Mouse (Mus musculus): ENCODE results near the gene Rassf3. TPM values are rescaled to one million over a fixed set of nuclear protein-coding genes. Genes with fewer than 3 reads are reported as not detected.

The Rassf3 gene
- total RNA-seq (2021) (10 to 100 TPM; 32.2 to 50.9 TPM), polyA plus RNA-seq (2012; rRNA removed) (9.2 and 9.3 TPM in 2 replicates)
- long read RNA-seq, transcript Rassf3-201 (5 exons, 3,522 nt): major isoform, 34 of 47 reads
- long read RNA-seq, partial matches to known transcripts: 0 of 47 reads
- long read RNA-seq, other reads (novel, unspliced or antisense): 13 of 47 reads

DNA sequence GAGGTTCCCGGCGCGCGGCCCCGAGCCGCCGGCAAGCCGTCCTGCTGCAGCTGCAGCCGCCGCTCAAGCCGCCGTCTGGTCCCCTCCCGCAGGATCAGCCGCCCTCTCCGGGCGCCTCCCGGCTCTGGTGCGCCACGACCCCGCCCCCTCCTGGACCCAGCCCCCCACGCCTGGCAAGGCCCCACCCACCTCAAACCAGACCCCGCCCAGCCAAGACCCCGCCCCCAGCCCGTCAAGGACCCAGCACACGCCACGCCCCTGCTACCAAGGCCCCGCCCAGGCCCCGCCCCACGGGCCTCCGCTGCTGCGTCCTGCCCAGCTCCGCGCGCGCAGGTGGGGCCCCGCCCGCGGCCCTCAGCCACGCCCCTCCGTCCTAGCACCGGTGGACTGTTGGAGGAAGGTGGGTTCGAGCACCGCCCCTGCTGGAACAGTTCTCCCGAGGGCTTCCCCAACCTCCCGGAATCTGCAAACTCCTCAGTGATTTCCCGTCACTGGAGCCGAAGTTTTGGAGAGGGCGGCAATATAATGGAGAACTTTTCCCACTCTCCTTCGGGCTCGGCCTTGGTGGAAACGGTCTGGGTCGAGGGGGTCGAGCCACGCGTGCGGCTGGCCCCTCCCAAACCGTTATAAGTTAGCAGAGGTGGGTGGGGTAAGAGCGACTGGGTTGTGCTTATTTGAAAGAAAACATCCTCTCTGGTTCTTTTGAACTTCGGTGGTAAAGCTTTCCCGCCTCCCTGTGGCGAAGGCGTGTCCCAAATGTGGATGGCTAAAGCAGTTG lies at the start of gene Rassf3:
Gene Rassf3 (minus strand): TSS at position 158 of the 778 bp plus-strand sequence.
- DNase-seq: peak; percentile 97

DNA sequence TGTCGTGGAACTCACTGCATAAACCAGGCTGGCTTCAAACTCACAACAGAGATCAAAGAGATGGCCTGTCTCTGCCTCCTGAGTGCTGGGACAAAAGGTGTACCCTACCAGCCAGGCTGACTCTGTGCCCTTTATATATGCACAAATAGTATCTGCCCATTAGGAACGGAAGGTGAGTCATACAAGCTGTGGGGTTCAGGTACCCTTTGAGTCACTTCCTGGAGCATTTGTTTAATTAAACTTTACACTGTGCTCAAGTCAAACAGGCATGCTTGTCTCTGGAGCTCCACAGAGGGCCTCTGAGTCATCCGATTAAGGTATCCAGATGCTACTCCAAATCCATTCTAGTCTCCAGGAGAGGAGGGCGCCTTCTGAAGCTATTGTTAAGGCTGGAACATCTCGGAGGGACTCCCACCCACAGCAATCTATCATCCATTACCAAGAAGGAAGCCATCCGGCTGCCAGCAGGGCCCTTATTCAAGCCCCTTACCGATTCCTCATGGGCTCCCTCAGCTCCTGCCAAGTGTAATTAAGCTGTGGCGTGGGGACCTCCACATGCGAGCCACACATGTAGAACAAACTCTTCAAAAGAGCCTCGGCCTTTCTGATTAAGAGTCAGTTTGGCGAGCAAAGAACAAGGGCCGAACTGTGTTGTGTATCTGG lies 44.9 kb upstream of the Rassf3 start:
- no peak for DNase-seq

DNA sequence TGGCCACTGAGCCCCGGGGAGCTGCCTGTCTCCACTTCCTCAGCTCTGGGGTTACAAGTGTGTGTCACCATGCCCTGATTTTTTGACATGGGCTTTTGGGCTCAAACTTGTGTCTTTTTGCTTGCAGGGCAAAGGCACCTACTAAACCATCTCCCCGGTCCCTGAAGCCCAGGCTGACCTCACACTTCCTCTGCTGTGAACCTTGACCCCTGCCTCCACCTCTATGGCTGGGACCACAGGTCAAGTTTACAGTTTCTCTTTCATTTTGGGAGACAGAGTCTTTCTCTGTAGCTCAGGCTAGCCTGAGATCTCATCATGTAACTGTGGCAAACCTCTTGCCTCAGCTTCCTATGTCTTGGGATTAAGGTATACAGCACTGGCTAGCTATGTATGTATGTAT lies 43.6 kb upstream of the Rassf3 start:
- no peak for DNase-seq

DNA sequence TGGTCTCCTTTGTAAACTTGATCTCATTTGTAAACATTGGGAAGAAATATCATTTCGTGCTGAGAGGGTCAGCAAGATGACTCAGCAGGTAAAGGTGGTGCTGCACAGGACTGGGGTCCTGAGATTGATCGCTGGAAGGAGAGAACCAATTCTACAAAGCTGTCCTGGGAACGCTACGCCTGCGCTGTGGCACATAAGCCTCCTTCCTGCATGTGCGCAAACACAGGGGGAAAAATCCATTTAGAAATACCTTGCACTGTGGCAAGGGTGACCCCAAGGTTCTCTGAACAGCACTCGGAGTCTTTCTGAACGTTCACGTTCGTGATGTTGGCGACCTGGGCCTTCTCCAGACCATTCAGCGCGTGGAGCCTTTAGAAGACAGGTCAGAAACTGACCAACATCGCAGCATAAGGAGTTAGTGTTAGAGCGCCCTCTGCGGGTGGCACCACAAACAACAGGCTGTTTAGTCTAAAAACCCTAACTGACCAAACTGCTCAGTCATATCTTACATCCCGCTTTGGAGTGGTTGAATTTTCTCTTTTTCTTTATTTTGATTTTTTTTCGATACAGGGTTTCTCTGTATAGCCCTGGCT lies 40.0 kb upstream of the Rassf3 start:
- DNase-seq: peak; percentile 79

DNA sequence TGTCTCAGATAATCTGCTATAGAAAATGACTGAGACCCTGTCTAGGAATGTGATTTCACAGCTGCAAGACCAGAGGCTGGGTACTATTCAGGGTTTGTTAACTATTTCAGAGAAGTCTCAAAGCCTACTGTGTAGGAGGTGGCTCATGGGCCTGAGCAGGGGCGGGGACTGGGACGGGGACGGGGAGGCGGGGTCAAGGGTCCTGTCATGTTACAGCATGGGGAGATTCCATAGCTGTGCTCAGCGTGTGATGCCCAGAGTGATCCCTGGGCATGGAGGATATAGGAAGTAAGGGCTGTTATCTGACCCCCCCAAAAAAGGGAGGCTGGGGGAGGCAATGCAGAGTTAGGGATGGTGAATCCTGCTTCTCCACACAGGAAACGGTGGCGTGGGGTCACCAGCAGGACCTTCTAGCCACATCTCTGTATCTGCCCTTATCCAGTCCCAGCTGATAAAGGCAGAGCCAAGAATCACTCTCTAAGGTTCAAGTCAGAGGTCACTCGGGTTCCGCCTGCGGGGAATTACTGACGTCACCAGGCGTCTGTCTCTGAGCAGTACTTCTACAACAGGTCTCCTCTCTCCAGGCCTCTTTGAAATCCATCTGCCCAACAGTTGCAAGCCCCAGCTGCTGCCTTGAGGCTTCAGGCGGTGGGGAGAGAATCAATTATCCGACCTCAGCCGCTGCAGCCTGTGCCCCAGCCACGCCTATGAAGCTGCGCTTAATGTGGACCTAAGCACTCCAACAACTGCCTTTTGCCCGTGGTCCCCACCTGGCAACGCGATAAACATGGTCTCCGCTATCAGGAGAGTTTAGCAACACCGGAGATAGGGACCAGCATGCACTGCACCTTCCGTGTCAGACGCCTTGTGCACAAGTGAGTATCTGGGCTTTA lies 33.9 kb upstream of the Rassf3 start:
- DNase-seq: peak; percentile 45

DNA sequence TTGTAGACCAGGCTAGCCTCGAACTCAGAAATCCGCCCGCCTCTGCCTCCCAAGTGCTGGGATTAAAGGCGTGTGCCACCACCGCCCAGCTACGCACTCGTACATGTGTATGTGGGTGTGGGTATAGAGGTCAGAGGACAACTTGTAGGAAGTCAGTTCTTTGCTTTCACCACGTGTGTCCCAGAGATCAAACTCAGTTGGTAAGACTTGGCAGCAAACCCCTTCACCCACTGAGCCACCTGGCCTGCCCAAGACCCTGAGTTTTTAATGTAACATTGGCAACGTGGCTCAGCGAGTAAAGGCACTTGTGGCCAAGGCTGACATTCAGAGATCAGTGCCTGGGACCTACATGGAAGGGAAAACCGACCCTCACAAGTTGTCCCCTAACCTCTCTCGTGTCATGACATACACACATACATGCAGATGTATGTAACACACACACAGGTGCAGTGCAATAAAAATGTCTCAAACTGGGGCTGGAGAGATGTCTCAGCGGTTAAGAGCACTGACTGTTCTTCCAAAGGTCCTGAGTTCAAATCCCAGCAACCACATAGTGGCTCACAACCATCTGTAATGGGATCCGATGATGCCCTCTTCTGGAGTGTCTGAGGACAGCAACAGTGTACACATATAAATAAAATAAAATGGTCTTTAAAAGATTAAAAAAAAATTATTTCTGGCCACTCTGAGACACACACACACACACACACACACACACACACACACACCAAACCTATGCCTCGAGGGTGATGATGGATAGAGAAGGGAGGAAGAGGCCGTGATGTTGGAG lies 31.8 kb upstream of the Rassf3 start:
- DNase-seq: no peak

DNA sequence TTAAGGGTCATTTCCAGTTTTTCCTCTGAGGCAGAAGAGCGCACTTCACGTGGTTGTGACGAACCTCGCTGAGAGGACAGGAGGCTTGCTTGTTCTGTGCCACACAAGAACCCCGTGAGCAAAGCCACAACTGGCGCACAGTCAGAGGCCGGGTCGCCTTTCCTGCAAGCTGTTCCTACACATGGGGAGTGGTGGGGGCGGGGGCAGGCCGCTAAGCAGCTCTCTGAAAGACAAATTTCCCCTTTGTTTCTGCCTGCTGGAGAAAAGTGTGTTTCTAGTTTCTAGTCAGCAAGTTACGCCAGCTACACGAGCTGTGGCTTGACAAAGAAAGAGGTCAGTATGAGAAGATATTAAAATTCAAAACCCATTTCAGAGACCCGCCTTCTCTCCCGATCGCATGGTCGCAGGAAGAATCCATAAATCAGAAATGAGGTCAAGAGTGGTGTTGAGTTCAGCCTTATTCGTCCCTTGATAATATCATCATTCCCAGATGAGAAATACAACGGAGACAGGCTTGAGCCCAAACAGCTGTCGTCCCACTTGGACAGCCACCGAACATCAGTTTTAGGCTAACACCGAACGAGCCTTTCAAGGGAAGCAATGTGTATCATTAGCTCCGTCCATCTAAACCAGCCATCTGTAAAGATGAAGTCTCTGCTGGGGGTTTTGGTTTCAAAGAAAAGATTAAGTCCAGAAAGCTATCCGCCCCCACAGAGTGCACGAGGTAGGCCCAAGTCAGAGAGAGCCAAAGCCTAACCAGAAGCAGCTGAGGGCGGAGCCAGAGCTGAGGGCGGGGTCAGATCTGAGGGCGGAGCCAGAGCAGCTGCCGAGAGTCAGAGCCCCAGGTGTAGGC lies 30.8 kb upstream of the Rassf3 start:
- peak; percentile 47 for DNase-seq

DNA sequence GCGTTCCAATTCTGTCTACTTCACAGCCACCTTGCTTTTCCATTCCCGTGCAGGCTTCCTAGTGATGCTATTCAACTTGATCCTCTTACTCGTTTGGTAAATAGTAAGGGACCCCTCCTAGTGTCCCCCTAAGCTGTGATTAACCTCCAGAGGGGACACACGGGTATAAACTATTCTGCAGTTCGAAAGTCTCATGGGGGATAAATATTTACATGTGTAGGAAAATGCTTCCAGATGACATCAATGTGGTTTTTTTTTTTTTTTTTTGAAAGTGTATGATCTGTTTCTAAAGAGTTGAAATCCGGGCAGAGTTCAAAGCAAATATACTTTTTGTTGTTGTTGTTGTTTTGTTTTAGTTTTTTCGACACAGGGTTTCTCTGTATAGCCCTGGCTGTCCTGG lies 29.8 kb upstream of the Rassf3 start:
- DNase-seq: no peak

DNA sequence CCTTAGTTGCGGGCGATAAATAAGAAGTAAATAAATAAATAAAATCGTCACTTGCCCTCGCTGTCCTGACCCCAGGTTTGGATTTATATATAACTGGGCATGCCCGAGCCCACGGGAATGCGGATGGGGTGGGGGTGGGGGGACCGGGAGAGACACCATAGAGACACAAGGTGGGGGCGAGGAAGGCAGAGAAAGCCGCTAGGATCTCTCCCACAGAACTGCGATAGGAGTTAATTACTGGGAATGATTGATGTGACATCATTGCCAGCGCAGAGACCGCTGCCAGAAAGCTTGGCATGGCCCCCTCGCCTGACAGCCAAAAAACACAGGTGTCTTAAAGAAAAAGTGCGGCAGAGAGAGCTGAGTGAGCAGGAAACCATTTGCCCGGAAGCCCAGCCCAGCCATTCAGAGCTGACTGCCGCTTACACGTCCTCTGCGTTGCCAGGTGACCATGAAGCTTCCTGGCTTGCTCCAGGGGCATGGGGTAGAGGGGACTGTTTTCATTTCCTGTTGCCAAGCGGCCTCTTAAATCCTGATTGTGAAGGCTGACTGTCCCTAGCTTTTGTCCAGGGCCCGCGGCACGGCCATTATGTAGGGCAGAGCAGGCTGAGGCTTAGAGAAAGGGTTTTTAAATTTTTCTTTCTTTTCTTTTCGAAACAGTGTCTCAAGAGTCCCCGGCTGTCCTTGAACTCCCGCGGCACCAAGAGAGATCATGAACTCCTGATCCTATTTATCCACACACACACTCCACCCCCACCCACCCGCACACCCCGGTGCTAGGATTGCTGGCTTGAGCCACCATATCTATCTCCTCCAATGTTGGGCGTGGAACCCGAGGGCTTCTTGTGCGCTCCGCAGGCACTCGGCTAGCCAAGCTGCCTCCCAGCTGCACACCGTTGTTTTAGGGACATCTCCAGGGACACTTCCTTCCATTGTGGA lies 29.1 kb upstream of the Rassf3 start:
- DNase-seq: peak; percentile 87

DNA sequence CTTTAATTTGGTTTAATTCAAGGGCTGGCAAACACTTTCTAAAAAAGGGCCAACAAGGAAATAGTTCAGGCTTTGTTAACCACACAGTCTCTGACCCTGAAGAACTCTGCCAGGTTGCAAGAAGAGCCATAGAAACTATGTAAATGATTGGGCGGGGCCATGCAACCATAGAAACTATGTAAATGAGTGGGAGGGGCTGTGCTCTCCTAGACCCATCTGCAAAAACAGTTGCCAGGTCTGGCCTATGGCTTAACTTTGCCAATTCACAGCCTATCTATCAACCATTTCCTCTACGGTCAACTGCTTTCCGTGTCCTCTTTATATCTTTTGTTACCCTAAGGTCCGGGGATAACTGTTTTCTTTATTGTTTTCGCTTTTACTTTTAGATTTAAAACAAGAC lies 25.0 kb upstream of the Rassf3 start:
- no peak for DNase-seq

DNA sequence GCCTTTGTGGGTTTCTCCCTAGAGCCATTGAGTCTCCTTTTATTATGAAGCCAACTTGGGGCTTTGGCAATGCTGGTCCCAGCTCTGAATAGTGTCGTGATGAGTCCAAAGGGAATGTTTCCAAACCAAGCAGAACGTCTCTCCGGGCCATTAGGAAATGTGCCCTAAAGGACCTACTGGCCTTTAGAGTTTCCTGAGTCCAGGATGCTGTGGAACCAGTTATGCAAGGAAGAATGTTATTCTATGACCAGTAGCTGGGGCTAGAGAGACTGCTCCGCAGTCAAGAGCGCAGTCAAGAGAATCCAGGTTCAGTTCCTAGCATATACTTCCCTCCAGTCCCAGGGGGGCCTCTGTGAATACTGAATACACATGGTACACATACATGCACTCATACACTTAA lies 23.9 kb upstream of the Rassf3 start:
- no peak for DNase-seq

DNA sequence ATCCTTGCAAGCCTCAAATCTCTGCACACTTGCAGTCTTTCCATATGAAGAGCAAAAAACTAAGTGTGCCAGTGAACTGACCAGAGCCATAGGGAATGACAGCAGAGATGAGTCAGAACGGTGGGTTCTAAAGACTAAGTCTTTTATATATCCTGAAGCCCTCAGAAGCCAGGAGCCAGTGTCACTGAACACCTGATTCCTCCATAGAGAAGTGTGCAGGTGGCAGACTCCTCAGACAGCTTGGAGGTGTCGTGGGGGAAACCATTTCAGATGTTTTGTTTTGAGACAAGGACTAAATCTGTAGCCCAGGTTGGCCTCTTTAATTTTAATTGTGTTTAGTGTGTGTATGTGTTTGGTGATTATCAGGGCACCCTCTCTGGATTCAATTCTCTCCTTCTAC lies 22.9 kb upstream of the Rassf3 start:
- no peak for DNase-seq

DNA sequence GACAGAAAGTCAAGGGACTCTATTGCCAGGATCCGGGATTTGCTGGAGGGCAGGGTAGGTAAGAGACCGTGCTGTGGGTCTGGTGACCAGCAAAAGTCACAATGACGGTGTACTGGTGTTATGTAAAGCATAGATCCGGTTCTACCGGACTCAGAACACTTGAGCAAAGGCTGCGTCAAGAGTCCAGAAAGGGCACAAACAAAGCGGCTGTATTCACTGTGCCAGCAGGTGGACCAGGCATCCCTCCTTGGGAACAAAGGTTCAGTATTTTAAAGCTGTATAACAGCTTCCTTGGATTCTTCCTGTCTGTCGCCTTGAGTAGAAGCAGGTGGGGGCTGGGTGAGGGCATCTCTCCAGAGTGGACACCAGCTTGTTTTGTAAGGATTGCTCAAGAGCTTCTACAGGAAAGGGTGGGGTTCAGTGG lies 22.3 kb upstream of the Rassf3 start:
- peak; percentile 60 for DNase-seq

DNA sequence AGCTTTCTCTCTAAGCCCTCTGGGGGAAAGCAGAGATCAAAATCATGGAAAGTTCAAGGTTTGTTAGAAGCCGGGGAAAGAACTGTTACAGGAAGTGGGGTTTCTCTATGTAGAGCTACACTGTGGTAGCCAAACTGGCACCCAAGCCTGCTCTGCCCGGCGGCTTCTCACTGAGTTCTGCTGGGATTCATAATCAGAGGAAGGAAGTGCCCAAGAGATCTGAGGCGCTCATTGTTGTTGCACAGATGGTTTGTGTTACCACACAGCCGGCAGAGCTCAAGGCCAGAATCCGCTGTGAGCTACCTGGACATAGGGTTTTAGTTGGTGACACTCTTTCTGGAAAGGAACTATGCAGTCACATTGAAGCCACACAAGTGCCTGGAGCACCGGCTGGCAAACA lies 21.8 kb upstream of the Rassf3 start:
- no peak for DNase-seq

DNA sequence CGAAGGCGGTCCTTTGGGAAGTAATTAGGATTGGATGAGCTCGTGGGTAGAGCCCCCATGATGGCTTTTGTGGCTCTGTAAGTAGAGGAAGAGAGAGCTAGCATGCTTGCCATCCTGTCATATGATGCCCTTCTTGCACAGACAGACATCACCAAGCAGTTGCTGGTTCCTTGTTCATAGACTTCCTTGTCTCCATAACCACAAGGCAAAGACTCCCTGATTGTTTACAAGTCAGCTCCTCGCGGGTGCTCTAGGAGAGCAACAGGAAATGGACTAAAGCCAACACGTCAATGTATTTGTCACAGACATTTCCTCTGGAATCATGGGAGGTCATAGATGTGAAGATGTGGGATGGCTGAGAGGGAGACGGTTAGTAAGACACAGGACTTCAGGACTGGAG lies 20.5 kb upstream of the Rassf3 start:
- DNase-seq: no peak

DNA sequence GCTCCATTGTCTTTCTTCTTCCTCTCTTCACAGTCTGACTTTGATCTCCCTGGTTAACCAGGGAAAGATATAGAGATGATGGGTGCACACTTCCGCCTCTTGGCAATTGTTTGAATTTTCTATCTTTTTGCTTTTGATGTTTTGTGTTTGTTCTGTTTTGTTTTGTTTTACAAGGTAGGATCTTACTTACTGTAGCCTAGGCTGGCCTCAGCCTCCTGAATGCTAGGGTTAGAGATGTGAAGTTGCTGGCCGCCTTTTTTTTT lies 17.9 kb upstream of the Rassf3 start:
- no peak for DNase-seq

DNA sequence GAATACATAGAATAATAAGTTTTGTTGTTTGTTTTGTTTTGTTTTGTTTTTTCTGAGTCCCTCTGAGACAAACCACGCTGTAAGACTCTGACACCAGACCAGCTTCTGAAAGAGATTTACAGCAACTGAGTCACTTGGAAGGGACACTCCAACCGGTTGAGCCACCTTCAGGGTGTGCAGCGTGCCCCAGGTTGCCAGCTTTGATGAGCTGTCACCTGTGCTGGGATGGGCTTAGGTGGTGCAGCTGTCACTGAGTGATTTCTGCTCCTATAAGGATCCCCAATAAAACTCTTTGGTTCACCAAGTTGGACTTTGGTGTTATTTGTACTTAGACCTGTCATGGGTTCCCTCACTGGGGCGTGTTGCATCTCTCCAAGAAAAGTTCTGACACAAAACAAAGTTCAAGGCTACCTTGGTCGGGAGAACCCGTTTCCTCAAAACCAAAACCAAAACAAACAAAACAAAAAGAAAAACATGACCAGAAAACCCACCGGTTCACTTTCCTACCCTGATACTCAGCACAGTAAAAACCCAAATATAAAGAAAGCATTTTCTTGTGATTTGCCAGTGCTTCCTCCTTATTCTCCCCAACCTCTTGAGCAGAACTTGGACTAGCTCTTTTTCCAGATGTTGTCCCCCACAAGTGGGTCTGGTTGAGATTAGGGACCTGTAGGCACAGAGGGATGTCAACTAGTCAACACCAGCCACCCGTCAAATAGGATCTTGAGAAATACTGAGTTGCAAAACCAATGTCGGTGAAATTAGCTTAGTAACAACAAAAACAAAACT lies 17.4 kb upstream of the Rassf3 start:
- DNase-seq: no peak

DNA sequence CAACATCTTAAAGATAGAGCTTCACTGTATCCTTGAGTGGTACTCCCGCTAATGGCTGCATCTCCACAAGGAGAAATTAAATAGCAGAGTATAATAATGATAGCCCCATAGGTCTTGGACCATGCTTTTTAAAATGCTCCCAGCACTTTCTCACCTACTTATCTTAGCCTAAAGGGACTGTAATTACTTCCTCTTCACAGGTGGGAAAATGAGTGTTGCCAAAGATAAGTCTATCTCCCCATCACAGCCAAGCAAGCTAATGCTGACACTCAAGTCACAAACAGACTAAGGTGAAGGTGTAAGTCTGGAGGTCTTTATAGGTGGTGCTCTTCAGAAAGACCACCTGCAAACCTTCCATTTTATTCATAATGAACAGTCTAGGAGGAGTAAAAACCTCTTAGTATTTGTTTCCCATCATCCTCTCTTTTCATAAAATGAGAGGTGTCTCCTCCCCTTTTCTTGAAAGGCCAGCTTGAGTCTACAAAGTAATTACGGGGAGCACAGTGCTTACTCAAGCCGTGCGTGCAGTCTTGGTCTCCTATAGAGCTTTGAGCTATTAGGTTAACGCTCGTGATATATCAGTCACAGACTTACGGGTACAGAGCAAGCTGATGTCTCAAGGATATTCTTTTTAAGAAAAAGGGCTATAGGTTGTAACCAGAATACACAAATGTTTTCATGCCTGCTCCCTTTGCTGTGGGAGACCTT lies 16.6 kb upstream of the Rassf3 start:
- no peak for DNase-seq
